Mouse (Mus musculus): ENCODE results near the gene Cirbp.

Gene Cirbp

GRCm38 (mm10) chr10:80137626-80138552 lies 27.9 kb upstream of the Cirbp start:
- DNase-seq (ENCODE audit: low spot score in 2 of 2) = no peak

GRCm38 (mm10) chr10:80138553-80139438 lies 27.0 kb upstream of the Cirbp start, which contains the start of gene Atp5d:
Gene Atp5d (plus strand): TSS chr10:80138632.
- no peak for DNase-seq (ENCODE audit: low spot score in 2 of 2)

GRCm38 (mm10) chr10:80139439-80139775 lies 26.4 kb upstream of the Cirbp start:
- no peak for DNase-seq (ENCODE audit: low spot score in 2 of 2)

GRCm38 (mm10) chr10:80139975-80140665 lies 25.7 kb upstream of the Cirbp start:
- no peak for DNase-seq (ENCODE audit: low spot score in 2 of 2)

- no peak for DNase-seq (ENCODE audit: low spot score in 2 of 2)
Measured at GRCm38 (mm10) chr10:80140666-80141035, 25.1 kb upstream of the Cirbp start, which contains the start of gene Cbarp. Gene Cbarp (minus strand): TSS chr10:80140835.

GRCm38 (mm10) chr10:80141243-80141642 lies 24.5 kb upstream of the Cirbp start:
- peak; percentile 91 to 94 for DNase-seq (ENCODE audit: low spot score in 2 of 2)

GRCm38 (mm10) chr10:80141786-80142529 lies 23.8 kb upstream of the Cirbp start:
- peak in 1 of 2 experiments; percentile 89 for DNase-seq (ENCODE audit: low spot score in 2 of 2)

GRCm38 (mm10) chr10:80142530-80142925 lies 23.3 kb upstream of the Cirbp start:
- DNase-seq (ENCODE audit: low spot score in 2 of 2) = no peak

GRCm38 (mm10) chr10:80143664-80144063 lies 22.1 kb upstream of the Cirbp start:
- no peak for DNase-seq (ENCODE audit: low spot score in 2 of 2)

- DNase-seq (ENCODE audit: low spot score in 2 of 2) = no peak
Measured at GRCm38 (mm10) chr10:80144159-80144558, 21.6 kb upstream of the Cirbp start.

GRCm38 (mm10) chr10:80144864-80145838 lies 20.6 kb upstream of the Cirbp start:
- no peak for DNase-seq (ENCODE audit: low spot score in 2 of 2)

GRCm38 (mm10) chr10:80145896-80146295 lies 19.9 kb upstream of the Cirbp start:
- no peak for DNase-seq (ENCODE audit: low spot score in 2 of 2)

- DNase-seq (ENCODE audit: low spot score in 2 of 2) = no peak
Measured at GRCm38 (mm10) chr10:80146568-80147011, 19.2 kb upstream of the Cirbp start.

- no peak for DNase-seq (ENCODE audit: low spot score in 2 of 2)
Measured at GRCm38 (mm10) chr10:80147146-80147718, 18.6 kb upstream of the Cirbp start.

GRCm38 (mm10) chr10:80147719-80148601 lies 17.8 kb upstream of the Cirbp start, which contains the start of gene Midn:
Gene Midn (plus strand): TSS chr10:80148272.
- DNase-seq (ENCODE audit: low spot score in 2 of 2) = no peak

- peak; percentile 81 to 91 for DNase-seq (ENCODE audit: low spot score in 2 of 2)
Measured at GRCm38 (mm10) chr10:80148610-80149290, 17.0 kb upstream of the Cirbp start.

GRCm38 (mm10) chr10:80149291-80150225 lies 16.2 kb upstream of the Cirbp start:
- peak; percentile 93 to 94 for DNase-seq (ENCODE audit: low spot score in 2 of 2)
